Mouse (Mus musculus): Measurements from ENCODE around the gene Tnrc6a.

GRCm38 (mm10) chr7:123124299-123124716 lies 623 bp downstream of the Tnrc6a start:
- no peak for TF ChIP-seq KAT2A (IDR thresholded peaks at IDR 0.05; ENCODE audit: insufficient replicate concordance, low read length)
- no peak for TF ChIP-seq CTCF (conservative IDR thresholded peaks at IDR 0.05 in 1 of 2, IDR thresholded peaks at IDR 0.05 in 1 of 2; ENCODE audit: low read depth in 2 of 2, low read length in 2 of 2)
